Mouse (Mus musculus): ENCODE data around the gene Hfe. TPM values are rescaled to one million over a fixed set of nuclear protein-coding genes. Genes with fewer than 3 reads are reported as not detected.
A peak's percentile ranks its signal among the peaks of the same experiment; 100 is the strongest.

Gene Hfe
- total and polyA plus RNA-seq, 3 experiments, result 0.08 to 1.0 (median 0.39) TPM

DNA sequence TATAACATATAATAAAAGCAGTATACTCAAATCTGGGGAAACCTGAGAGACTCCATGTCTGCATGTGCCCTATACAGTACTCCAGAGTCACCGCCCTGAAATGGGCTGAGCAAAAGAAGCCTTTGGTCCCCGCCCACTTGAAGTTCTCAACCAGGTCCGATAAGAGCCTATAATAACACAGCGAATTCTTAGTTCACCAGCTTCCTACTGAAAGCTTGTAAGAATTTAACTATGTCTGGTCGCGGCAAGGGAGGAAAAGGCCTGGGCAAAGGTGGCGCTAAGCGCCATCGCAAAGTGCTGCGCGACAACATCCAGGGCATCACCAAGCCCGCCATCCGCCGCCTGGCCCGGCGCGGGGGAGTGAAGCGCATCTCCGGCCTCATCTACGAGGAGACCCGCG lies 46.1 kb upstream of the Hfe start, which contains the start of gene Hist1h4b:
Gene Hist1h4b (plus strand): TSS at position 224 of the 400 bp plus-strand sequence.
- dilution Hi-C loops (cut with MboI; ENCODE audit: extremely low pct_ligation_motif_present, extremely low pct_unique_long_range_greater_than_20kb, low sequenced_read_pairs), result no loop called here
- H3K4me1 ChIP-seq (ENCODE audit: control insufficient read depth in 1 of 2, insufficient read depth in 2 of 2), result peaks cover 3 to 44% of the 10 kb centered on the region in 2 experiments; a peak in 3 of 4 replicates
- TF ChIP-seq ZC3H11A (IDR thresholded peaks at IDR 0.05; ENCODE audit: low read depth, low read length) (no peak), SMC3 (IDR thresholded peaks at IDR 0.05; ENCODE audit: low read depth, low read length) (no peak), MXI1 (IDR thresholded peaks at IDR 0.05; ENCODE audit: low read depth, low read length) (no peak; the same call in 1 of the 2 replicates), ZNF384 (IDR thresholded peaks at IDR 0.05; ENCODE audit: low read depth, low read length) (no peak), USF2 (conservative IDR thresholded peaks at IDR 0.05; ENCODE audit: low read depth, low read length) (no peak), JUND (conservative IDR thresholded peaks at IDR 0.05; ENCODE audit: low read depth, low read length) (no peak), ELF1 (IDR thresholded peaks at IDR 0.05; ENCODE audit: low read depth, low read length) (no peak), KAT2A (IDR thresholded peaks at IDR 0.05; ENCODE audit: insufficient replicate concordance, low read length) (no peak), MAZ (IDR thresholded peaks at IDR 0.05; ENCODE audit: low read depth, low read length) (no peak), MYC (IDR thresholded peaks at IDR 0.05; ENCODE audit: low read depth, low read length) (peak; percentile 26; the same call in 1 of the 2 replicates), POLR2A (IDR thresholded peaks at IDR 0.05; ENCODE audit: low read depth, low read length) (peak; percentile 98; the same call in 1 of the 2 replicates), SIN3A (IDR thresholded peaks at IDR 0.05; ENCODE audit: low read length) (peak; percentile 89; the same call in 1 of the 2 replicates), GABPA (IDR thresholded peaks at IDR 0.05; ENCODE audit: insufficient replicate concordance, low read depth, low read length) (no peak), NRF1 (IDR thresholded peaks at IDR 0.05; ENCODE audit: low read depth, low read length) (no peak), HCFC1 (IDR thresholded peaks at IDR 0.05; ENCODE audit: low read depth, low read length) (peak; percentile 83), TBP (conservative IDR thresholded peaks at IDR 0.05; ENCODE audit: low read depth, low read length) (peak; percentile 99), RAD21 (IDR thresholded peaks at IDR 0.05; ENCODE audit: low read depth, low read length) (no peak), ZKSCAN1 (IDR thresholded peaks at IDR 0.05; ENCODE audit: borderline replicate concordance, low read depth, low read length) (no peak), TCF12 (IDR thresholded peaks at IDR 0.05; ENCODE audit: low read depth, low read length) (peak; percentile 89), UBTF (IDR thresholded peaks at IDR 0.05; ENCODE audit: low read depth, low read length) (no peak; the same call in none of the 2 replicates), PAX5 (IDR thresholded peaks at IDR 0.05; ENCODE audit: low read length) (no peak), RCOR1 (conservative IDR thresholded peaks at IDR 0.05; ENCODE audit: low read depth, low read length) (peak; percentile 92), CTCF (conservative IDR thresholded peaks at IDR 0.05 in 1 of 2, IDR thresholded peaks at IDR 0.05 in 1 of 2; ENCODE audit: low read depth in 2 of 2, low read length in 2 of 2) (no peak), BHLHE40 (IDR thresholded peaks at IDR 0.05; ENCODE audit: low read depth, low read length) (peak; percentile 55; the same call in 1 of the 2 replicates), MAX (IDR thresholded peaks at IDR 0.05; ENCODE audit: low read length) (no peak), JUN (IDR thresholded peaks at IDR 0.05; ENCODE audit: insufficient read depth, low read depth, low read length) (no peak), NELFE (IDR thresholded peaks at IDR 0.05; ENCODE audit: low read depth, low read length) (peak; percentile 100), MEF2A (IDR thresholded peaks at IDR 0.05; ENCODE audit: borderline replicate concordance, low read depth, low read length) (peak; percentile 15; the same call in 1 of the 2 replicates), CHD1 (IDR thresholded peaks at IDR 0.05; ENCODE audit: low read depth, low read length) (no peak), POLR2AphosphoS2 (IDR thresholded peaks at IDR 0.05; ENCODE audit: low read depth, low read length) (peak; percentile 98), ZMIZ1 (IDR thresholded peaks at IDR 0.05; ENCODE audit: low read depth, low read length) (peak; percentile 99), E2F4 (IDR thresholded peaks at IDR 0.05; ENCODE audit: insufficient replicate concordance, low read depth, low read length) (peak; percentile 82; the same call in 1 of the 2 replicates)
- H3K36me3 ChIP-seq (replicated peaks in 1 of 2; ENCODE audit: control insufficient read depth in 1 of 2, insufficient read depth in 1 of 2, low read length in 1 of 2), result no peaks in the 10 kb centered on the region
- H3K9me3 ChIP-seq (replicated peaks; ENCODE audit: low read length), result no peaks in the 10 kb centered on the region
- in situ Hi-C loops (cut with MboI; ENCODE audit: low pct_ligation_motif_present, low pct_unique_long_range_greater_than_20kb, low sequenced_read_pairs), result loop anchor here (25.0 kb wide), 1 partner anchor 1719 kb away; the partner anchor contains the start of genes Hist1h2ag, Hist1h2ah, Hist1h2bj and Hist1h2bk
- peak within 1 kb of the TSS; percentile 90 for H3K9ac ChIP-seq (ENCODE audit: insufficient read depth, low read depth)
- peak within 1 kb of the TSS; percentile 1 to 51 (median 35) for H3K4me3 ChIP-seq (replicated peaks in 1 of 3; ENCODE audit: low read depth in 2 of 3, low read length in 2 of 3, poor library complexity in 1 of 3)
- DNase-seq (ENCODE audit: extremely low read depth), result peak; percentile 97
- peak within 1 kb of the TSS; percentile 86 for H3K27ac ChIP-seq (ENCODE audit: insufficient read depth, low read depth)
- no peaks in the 10 kb centered on the region for H3K79me2 ChIP-seq (replicated peaks; ENCODE audit: control insufficient read depth, extremely low read depth, insufficient read depth, poor library complexity, severe bottlenecking)
- peak within 1 kb of the TSS; percentile 98 for H3K4me2 ChIP-seq (ENCODE audit: insufficient read depth, low read depth, poor library complexity, severe bottlenecking)
- H3K27me3 ChIP-seq (replicated peaks), result no peaks in the 10 kb centered on the region

Measured in CH12.LX (cell line).